Mouse (Mus musculus): Measurements from ENCODE around the gene Ero1lb.
A peak's percentile ranks its signal among the peaks of the same experiment; 100 is the strongest.
"Not testable (repeated sequence)": the region's sequence is repeated elsewhere in the genome, so short reads cannot be mapped to it uniquely, and the experiment has no call there.

Ero1lb gene

DNA sequence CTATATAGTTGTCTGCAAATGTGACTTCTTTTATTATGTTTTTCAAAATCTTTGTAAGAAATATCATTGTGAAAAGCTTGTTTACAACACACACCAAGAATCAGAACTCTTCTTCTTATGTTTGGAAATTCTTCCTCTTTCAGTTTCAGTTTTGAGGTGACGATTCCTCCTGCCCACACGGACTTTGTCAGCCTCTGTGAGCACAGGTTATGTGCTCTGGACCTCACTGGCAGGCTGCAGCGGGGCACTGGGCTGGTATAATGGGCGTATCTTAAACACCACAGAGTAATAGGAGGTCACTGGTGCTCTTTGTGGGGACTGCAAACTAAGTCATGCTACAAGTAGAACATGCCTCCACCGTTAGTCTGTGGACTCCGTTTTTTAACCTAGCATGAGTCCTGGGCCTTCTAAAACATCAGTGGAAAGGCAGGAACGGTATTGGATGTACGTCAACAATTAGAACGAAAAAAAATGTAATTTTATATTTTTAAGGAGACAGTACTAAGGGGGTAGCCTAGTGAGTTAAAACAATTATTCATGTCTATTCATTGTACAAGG, 9.4 kb downstream of the Ero1lb start:
- DNase-seq (ENCODE audit: low read depth) = peak; percentile 77

DNA sequence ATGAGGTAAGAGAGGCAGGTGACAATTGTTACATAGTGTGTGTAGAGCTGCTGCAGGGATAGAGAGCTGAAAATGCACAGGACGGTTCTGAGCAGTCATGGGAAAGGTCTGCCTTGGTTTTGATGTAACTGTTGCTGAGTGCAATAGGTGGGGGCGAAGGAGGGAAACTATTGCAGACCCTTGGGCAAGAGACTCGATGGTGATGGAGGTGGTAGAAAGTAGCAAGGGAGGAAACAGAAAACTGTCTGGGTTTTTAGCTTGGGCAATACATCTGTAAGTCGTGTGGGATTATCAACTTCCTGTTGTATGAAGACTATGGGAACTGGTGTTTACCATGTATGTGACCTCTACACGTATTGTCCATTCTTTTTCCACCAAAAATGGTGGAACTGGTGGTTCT, 12.5 kb downstream of the Ero1lb start:
- peak; percentile 26 for DNase-seq (ENCODE audit: low read depth)

DNA sequence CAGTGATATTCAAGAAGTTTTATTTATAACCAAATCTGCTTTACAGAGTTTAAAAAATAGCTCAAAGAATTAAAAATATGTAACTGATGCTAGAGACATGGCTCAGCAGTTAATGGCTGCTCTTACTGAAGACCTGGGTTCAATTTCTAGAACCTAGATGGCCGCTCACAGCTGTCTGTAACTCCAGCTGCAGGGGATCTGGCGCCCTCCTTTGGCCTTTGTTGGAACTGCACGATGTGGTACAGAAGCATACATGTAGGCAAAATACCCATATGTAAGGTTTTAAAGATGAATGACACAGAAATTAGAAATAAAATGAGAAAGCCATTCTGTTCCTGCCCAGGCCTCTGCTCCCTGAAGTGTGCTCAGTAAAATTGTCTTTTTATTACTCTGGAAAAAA, 23.3 kb downstream of the Ero1lb start:
- DNase-seq (ENCODE audit: low read depth) = peak; percentile 79

DNA sequence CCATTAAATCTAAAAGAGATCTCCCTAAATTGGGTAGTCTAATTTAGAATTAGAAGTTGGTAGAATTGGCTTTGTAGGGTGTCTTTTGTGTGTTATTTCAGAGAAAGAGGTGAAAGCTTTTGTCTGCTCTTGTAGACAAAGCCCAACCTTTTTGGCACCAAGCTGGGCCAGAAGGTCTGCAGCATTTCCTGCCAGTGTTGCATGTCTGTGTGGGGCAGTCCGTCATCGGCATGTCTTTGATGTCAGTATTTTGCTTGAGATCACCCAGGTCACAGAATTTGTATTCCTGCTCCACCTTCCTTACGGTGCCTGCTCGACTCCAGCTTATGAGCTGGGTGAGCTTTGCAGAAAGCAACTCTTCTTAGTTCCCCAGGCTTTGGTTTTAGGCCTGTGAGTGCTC, 31.4 kb downstream of the Ero1lb start:
- DNase-seq (ENCODE audit: low read depth) = not testable (repeated sequence)

DNA sequence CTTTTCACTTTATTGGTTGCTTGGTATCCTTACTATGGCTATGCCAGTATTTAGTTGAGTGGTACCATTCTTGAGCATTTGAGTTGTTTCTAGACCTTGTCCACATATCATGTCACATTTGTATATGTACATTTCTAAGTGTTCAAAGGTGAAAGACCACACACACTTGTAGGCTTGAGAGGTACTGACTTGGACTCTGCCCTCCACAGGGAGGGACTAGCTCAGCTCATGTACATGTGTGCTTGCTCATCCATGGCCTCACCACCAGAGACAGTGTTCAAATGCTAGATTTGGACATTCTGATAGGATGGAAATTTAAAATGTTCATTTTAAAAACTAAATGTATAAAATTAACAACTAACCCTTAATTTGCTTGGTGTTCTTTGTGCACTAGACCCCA, 44.5 kb downstream of the Ero1lb start:
- not testable (repeated sequence) for DNase-seq (ENCODE audit: low read depth)

DNA sequence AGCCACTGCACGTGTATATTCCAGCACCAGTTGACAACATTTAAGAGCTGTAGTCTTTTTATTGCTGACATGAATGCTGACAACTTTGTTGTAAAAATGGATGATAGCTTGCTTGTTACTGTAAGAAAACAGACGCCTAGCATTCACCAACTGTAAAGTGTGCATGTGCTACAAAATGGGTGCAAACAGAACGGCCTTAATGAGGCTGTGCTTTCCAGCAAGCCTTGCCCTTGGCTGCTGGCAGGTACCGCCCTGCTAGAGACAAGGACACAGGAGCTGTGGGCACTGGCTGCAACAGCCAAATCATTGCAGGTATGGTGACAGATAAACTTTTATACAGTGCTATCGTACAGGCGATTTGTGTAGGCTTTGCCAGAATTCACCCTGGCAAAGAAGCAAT, 48.4 kb downstream of the Ero1lb start:
- DNase-seq (ENCODE audit: low read depth) = not testable (repeated sequence)

DNA sequence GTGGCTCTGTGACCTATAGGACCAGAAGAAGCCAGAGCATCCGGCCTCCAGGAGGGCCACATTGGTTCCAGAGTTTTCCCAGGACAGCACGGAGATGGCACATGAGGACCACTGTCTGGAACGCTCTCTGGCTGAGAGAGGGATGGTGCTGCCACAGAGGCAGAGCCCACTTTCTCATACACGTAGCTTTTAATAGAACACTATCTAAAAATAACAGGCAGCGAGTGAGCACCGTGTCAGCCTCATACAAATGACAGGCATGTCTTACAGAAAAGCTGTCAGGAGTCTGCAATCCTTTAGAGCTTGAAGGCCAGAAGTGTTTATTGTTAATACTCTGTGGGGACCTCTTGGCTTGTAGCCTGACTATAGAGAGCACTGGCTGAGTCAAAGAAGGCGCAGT, 48.9 kb downstream of the Ero1lb start:
- not testable (repeated sequence) for DNase-seq (ENCODE audit: low read depth)

DNA sequence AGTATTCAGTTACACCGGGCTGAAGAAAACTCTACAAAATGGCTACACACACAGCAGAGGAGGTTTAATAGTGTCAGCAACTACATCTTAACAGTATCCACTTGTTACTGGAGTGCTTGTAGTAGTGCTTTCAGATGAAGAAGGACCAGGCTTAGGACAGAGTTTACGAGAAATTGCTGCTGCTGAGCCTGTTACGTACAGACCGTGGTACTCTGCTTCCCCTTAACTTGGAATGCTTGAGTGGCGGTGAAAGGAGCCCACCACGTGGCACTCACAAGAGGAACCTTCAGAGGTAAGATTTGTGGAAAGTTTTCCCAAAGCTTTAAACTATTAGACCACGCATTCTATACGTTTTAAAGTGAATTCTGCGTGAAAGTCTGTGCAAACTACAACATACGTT, 49.3 kb downstream of the Ero1lb start:
- DNase-seq (ENCODE audit: low read depth) = not testable (repeated sequence)

DNA sequence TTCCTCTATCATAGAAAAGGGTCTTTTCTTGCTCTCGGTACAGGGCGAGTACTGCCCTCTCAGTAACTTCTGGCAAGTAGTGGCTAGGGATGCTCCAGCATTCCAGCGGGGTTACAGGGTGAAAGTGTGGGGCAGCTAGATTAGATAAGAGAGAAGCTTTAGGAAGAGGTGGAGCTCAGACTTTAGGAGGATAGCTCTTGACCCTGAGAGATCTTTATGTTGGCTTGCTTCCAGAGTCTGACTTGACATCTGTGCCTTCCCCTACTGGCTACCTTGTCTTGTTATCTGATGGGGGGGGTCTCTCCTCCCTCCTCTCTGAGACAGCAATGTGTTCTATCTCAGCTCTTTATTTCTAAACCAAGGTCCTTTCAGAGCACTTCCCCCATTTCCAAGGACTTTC, 50.8 kb downstream of the Ero1lb start:
- DNase-seq (ENCODE audit: low read depth) = peak; percentile 22

DNA sequence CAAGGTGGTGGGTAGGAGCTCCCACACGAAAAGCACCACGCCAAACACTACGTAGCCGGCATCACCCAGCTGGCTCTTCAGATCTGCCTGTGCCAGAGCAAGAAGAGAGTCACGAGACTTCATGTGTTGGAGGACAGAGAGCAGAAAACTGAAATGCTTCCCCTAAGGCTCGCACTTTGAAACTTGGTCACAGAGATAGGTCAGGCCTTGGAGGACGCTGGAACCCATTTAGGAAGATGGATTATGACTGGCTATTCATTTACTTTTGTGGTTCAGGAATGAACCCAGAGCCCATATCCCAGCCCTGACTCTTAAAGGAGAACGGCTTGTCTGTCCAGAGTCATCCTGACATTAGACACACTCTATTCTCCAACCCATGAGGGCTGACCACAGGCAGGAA, 54.1 kb downstream of the Ero1lb start:
- DNase-seq (ENCODE audit: low read depth) = not testable (repeated sequence)

DNA sequence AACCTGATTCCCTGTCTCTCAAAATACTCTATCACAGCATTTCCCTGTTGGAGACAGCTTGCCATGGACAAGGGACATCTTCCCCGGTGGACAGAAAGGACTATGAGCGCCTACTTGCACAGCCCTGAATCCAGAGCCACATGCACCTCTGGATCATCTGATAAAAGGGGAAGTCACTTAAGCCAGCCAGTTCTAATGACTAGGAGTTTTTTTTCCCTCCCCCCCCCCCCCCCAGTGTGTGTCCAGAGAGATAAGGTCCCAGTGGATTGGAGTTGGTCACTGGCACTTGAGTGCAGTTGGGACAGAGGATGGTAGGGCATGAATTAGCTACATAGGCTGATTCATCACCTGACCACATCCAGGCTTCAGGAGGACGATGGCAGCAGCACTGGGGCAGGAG, 60.4 kb downstream of the Ero1lb start:
- peak; percentile 60 for DNase-seq (ENCODE audit: low read depth)

DNA sequence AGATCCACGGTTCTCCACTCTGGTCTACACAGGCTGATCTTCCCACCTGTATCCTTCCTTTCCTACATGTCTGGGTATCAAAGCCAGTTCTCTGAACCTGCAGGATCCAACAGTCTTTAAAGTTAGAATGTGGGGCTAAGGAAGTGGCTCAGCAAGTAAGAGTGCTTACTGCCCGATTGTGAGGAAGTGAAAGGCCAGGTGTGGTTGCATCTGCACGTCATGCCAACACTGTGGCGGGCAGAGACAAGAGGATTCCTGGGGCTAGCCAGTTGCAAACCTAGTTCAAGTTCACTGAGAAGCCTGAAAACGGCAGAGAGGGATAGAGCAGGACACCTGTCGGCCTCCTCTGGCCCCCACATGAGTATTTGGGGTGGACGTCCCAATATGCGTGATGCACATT, 62.1 kb downstream of the Ero1lb start:
- not testable (repeated sequence) for DNase-seq (ENCODE audit: low read depth)

DNA sequence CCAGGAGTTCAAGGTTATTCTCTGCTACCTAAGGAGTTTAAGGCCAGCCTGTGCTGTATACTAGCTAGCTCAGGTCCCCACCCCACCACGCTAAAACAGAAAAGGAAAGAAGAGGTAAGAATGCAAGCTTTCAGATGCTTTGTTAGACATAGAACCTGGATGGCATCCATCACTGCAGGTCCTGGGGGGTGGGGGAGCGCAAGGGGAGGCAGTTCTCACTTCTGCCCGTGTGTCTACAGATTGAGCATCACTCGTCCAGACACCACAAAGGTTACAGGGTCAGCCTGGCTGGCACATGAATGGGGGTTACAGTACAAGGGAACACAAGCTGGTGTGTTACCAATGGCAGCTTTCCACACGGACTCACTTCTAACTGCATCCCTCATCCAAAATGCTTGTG, 62.5 kb downstream of the Ero1lb start:
- not testable (repeated sequence) for DNase-seq (ENCODE audit: low read depth)

DNA sequence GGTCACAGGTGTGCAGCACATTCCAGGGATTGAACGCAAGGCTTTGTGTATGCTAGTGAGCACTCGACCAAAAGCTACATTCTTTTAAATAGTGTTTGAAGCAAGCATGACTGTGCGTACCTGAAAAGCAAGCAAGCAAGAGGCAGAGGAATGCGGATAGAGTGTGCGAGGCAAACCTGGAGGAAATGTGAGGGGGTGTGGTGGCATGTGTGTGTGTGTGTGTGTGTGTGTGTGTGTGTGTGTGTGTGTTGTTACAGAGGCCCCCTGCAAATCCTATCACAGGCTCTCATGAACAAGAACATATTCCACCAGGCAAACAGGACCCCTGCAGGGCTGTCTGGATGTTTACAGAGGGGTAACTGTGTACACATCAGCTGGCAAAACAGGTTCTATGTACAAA, 64.6 kb downstream of the Ero1lb start:
- not testable (repeated sequence) for DNase-seq (ENCODE audit: low read depth)

DNA sequence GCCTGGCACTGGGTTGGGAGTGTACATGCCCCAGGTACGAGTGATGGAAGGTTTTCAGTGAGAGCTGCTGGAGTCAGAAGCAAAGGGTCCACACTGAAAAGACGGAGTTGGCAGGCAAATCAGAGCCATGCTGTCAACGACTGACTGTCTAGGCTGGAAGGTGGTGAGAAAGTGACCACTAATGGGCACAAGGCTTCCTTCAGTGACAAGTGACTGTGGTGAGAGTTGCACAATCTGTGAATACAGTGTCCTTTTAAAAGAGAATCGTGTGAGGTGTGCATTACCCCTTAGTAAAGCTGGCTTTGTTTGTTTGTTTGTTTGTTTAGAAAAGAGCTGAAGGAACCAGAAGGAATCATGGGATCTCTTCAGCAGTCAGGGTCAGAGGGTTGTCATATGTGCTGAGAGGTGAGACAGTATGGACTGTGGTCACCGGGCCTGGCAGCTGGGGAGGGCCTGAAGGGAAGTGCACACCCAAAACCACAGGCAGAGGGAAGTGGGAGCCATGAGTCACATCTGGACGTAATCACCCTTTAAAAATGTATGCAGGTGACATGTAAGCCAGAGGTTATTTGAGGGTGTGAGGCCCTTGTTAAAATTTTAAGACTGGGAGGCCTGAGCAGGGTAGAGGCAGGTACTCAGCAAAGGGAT, 69.4 kb downstream of the Ero1lb start:
- not testable (repeated sequence) for DNase-seq (ENCODE audit: low read depth)

DNA sequence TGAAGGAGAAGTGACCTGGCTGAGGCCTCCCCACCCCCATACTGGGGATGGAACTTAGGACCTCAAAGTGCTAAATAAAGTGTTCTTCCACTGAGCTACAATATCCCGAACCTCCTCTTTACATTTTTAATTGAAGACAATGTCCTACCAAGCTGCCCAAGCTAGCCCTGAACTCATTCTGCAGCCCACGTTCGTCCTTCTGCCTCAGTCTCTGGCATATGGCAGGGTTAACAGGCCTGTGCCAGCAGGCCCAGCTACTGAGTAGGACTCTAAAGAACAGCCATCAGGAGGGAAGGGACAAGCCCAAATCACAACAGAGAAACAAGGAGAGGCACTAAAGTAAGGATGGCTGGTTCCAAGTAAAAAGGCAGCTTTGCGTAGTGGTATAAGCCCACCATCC, 77.1 kb downstream of the Ero1lb start:
- not testable (repeated sequence) for DNase-seq (ENCODE audit: low read depth)

DNA sequence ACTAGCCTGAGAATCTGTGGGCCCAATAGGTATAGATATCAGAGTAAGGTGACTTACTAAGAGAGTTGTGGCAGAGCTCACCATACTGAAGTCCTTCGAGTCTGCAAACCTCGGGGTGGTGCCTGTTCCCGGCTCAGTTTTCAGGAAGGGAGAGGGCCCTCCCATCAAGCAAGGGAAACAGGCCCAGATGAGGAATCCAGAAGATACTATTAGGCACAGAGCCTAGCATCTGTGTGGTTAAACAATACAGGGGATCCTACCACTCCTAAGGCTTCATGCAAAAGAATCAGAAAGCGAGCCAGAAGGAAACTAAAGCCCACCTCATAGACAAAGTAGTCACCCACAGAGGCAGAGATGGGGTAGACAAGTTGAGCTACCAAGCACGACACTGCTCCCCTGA, 81.0 kb downstream of the Ero1lb start:
- not testable (repeated sequence) for DNase-seq (ENCODE audit: low read depth)

DNA sequence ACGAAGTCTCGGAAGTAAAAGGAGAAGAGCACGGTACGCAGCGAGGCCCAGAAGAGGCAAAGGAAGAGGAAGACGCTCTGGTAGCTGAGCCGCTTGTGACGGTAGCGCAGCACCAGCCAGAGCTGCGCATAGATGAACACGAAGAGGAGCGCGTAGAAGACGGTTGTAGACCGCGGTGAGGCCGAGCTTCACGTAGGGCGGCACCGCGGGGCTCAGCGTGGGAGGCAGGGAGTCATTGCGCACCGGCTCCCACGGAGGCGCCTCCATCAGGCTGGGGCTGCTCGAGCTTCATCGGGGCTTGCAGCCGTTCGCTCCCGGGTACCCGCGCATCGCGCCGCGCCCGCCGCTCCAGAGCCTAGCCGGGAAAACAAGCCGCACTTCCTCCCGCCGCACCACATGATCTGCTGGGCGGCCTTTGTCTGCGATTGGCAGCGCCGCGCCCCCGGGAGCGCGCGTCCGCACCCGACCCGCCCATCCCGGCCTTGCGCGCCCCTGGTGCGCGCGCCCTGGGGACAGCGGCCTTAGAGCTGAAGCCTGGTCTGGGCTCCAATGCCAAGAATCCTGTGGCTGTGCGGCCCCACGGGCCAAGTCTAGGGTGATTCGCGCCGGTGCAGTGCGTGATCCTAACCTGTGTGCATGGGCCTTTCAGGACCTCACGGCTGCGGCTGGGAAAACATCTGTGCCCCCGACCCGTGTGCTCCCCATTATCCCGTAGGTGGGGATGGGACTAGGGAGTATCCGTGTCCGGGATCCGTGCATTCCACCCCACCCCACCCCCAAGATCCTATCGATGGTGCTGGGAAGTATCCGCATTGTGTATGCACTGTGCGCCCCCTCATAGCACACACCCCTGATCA, 84.6 kb downstream of the Ero1lb start:
- peak; percentile 27 for DNase-seq (ENCODE audit: low read depth)

DNA sequence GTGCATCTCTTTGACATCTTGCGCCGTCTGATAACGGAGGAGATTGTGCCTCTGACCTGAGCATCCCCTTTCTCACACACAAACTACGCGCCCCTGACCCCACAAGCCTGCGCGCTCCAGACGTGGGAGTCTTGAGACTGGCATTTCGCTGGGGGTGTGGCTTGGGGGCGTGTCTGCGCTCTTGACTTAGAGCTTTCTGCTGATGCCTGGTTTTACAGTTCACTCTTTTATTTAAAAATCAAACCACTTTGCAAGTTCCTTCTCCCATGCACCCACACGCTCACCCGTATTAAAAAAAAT, 85.2 kb downstream of the Ero1lb start:
- not testable (repeated sequence) for DNase-seq (ENCODE audit: low read depth)
